In the genomic region with DNA sequence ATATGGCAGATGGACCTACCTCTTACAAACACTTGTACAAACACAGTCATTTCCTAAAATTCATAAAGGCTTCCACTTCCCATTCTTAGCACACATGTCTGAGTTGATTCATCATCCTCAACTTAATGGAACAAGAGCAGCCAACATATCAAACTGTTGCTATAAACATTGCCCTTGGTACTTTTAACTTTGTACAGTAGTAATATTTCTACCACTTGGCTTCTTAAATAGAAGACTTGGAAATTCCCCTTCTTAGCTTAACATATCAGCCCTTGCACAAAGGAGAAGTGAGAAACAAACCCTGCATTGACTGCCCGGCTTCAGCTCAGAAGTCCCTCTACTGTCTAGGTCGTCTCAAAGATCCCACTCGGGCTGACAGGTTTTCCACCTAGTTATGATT, we compare ENCODE assay signal across 26 mouse cellular contexts. TPM values are rescaled to one million over a fixed set of nuclear protein-coding genes. Genes with fewer than 3 reads are reported as not detected.
DNase-seq lines count a peak whose midpoint lies in the region; ATAC-seq and TF ChIP-seq lines count a peak whose summit lies in the region.
"Had no signal": no experiment of that assay in that cellular context is flagged by ENCODE, and none has a peak within 500 bp of the region (broad histone marks: within the 10 kb centered on the region; RNA-seq: fewer than 3 reads in every experiment).

No protein-coding gene starts in this region.

- TF ChIP-seq POLR2A in CH12.LX (IDR thresholded peaks at IDR 0.05; ENCODE audit: low read depth, low read length): no peak

- peak in 1 of 2 experiments; percentile 16; a peak in 2 of 4 replicates for TF ChIP-seq CTCF in CH12.LX (conservative IDR thresholded peaks at IDR 0.05 in 1 of 2, IDR thresholded peaks at IDR 0.05 in 1 of 2; ENCODE audit: low read depth in 2 of 2, low read length in 2 of 2)
- no peak for TF ChIP-seq CTCF in stomach, postnatal 0 days (IDR thresholded peaks at IDR 0.05; ENCODE audit: low read depth)

- dilution Hi-C loops in CH12.LX (cut with MboI; ENCODE audit: extremely low pct_ligation_motif_present, extremely low pct_unique_long_range_greater_than_20kb, low sequenced_read_pairs): no loop called here

- H3K4me1 ChIP-seq in CH12.LX (ENCODE audit: control insufficient read depth in 1 of 2, insufficient read depth in 2 of 2): peaks cover 0 to 12% of the 10 kb centered on the region in 2 experiments; a peak in 2 of 4 replicates
- no peaks in the 10 kb centered on the region for H3K4me1 ChIP-seq in stomach, postnatal 0 days (replicated peaks; ENCODE audit: control insufficient read depth, insufficient read depth)

- TF ChIP-seq EP300 in CH12.LX (IDR thresholded peaks at IDR 0.05; ENCODE audit: low read length): peak; percentile 96
- no peak for TF ChIP-seq EP300 in stomach, postnatal 0 days (optimal IDR thresholded peaks at IDR 0.05)

- no peaks in the 10 kb centered on the region for H3K9me3 ChIP-seq in CH12.LX (replicated peaks; ENCODE audit: low read length)
- no peaks in the 10 kb centered on the region for H3K9me3 ChIP-seq in stomach, postnatal 0 days (ENCODE audit: control insufficient read depth, low read length)

- no peak overlapping the region for H3K4me3 ChIP-seq in CH12.LX (replicated peaks in 1 of 3; ENCODE audit: low read depth in 2 of 3, low read length in 2 of 3, poor library complexity in 1 of 3)
- H3K4me3 ChIP-seq in stomach, postnatal 0 days (ENCODE audit: low read depth, low read length): no peak overlapping the region

- H3K4me2 ChIP-seq in CH12.LX (ENCODE audit: insufficient read depth, low read depth, poor library complexity, severe bottlenecking): peak overlapping the region; percentile 21; the same call in 1 of the 2 replicates
- no peak overlapping the region for H3K4me2 ChIP-seq in stomach, postnatal 0 days (replicated peaks; ENCODE audit: low read depth)

- H3K9ac ChIP-seq in CH12.LX (ENCODE audit: insufficient read depth, low read depth): no peak overlapping the region
- H3K9ac ChIP-seq in stomach, postnatal 0 days (ENCODE audit: low read length): no peak overlapping the region

- TF ChIP-seq RAD21 in CH12.LX (IDR thresholded peaks at IDR 0.05; ENCODE audit: low read depth, low read length): peak; percentile 27

- in situ Hi-C loops in CH12.LX (cut with MboI; ENCODE audit: low pct_ligation_motif_present, low pct_unique_long_range_greater_than_20kb, low sequenced_read_pairs): no loop called here

- ATAC-seq in megakaryocyte progenitor cell, adult 5-6 weeks (replicated peaks; ENCODE audit: poor library complexity): no peak
- no peak for ATAC-seq in stomach, postnatal 0 days (ENCODE audit: low FRiP score, low TSS enrichment)
- ATAC-seq: activated CD4-positive, CD25-positive, alpha-beta regulatory T cell, adult 4 months; CD4-positive, CD25-positive, alpha-beta regulatory T cell, adult 4 months; Patski had no signal

- no peaks in the 10 kb centered on the region for H3K79me2 ChIP-seq in CH12.LX (replicated peaks; ENCODE audit: control insufficient read depth, extremely low read depth, insufficient read depth, poor library complexity, severe bottlenecking)

- no peaks in the 10 kb centered on the region for H3K27me3 ChIP-seq in CH12.LX (replicated peaks)
- no peaks in the 10 kb centered on the region for H3K27me3 ChIP-seq in splenic B cell, adult 2 months (ENCODE audit: control insufficient read depth, insufficient read depth, low read length, poor library complexity, severe bottlenecking)
- no peaks in the 10 kb centered on the region for H3K27me3 ChIP-seq in stomach, postnatal 0 days (ENCODE audit: control insufficient read depth, insufficient read depth, low read length)

- WGBS in stomach, postnatal 0 days: 72% methylated on average over 3 of the region's 3 CpGs

- peak; percentile 80 for DNase-seq in A20 (ENCODE audit: low read depth, low spot score)
- DNase-seq in CH12.LX (ENCODE audit: extremely low read depth): peak; percentile 77
- peak; percentile 1 for DNase-seq in splenic B cell, adult 2 months (ENCODE audit: low read depth, low spot score)
- no peak for DNase-seq in thymus, postnatal 10 days (ENCODE audit: low spot score in 2 of 2)
- no peak for DNase-seq in stomach, postnatal 0 days (ENCODE audit: low spot score)
- DNase-seq: adrenal gland, adult 2 months; adrenal gland, adult 8-10 months; adrenal gland, postnatal 10 days; adrenal gland, postnatal 14 days; adrenal gland, postnatal 25 days; adrenal gland, postnatal 36 days; B cell, adult 2 months; cerebellum, adult 11 months; cerebellum, adult 11-12 months; cerebellum, adult 18-20 months; cerebellum, adult 2 months; cerebellum, adult 8-10 months had no signal

- H3K27ac ChIP-seq in CH12.LX (ENCODE audit: insufficient read depth, low read depth): no peak overlapping the region
- H3K27ac ChIP-seq in stomach, postnatal 0 days (replicated peaks): no peak overlapping the region

- H3K36me3 ChIP-seq in CH12.LX (replicated peaks in 1 of 2; ENCODE audit: control insufficient read depth in 1 of 2, insufficient read depth in 1 of 2, low read length in 1 of 2): no peaks in the 10 kb centered on the region
- no peaks in the 10 kb centered on the region for H3K36me3 ChIP-seq in splenic B cell, adult 2 months (ENCODE audit: control insufficient read depth, insufficient read depth, low read length, poor library complexity, severe bottlenecking)
- H3K36me3 ChIP-seq in stomach, postnatal 0 days (ENCODE audit: control insufficient read depth, insufficient read depth, low read length): no peaks in the 10 kb centered on the region
- H3K36me3 ChIP-seq: G1E had no signal

TF ChIP-seq in CH12.LX, 34 proteins besides CTCF, POLR2A, EP300 and RAD21:
- TF ChIP-seq USF2 (conservative IDR thresholded peaks at IDR 0.05; ENCODE audit: low read depth, low read length) (no peak), MEF2A (IDR thresholded peaks at IDR 0.05; ENCODE audit: borderline replicate concordance, low read depth, low read length) (peak; percentile 92), ETS1 (conservative IDR thresholded peaks at IDR 0.05; ENCODE audit: low read depth, low read length) (peak; percentile 65), MAFK (IDR thresholded peaks at IDR 0.05; ENCODE audit: insufficient replicate concordance, low read length) (0 out of 2 replicates have a peak, but pooled peaks have one; percentile 39), MAX (IDR thresholded peaks at IDR 0.05; ENCODE audit: low read length) (peak; percentile 63), KAT2A (IDR thresholded peaks at IDR 0.05; ENCODE audit: insufficient replicate concordance, low read length) (no peak), RCOR1 (conservative IDR thresholded peaks at IDR 0.05; ENCODE audit: low read depth, low read length) (peak; percentile 61; the same call in 1 of the 2 replicates), BHLHE40 (IDR thresholded peaks at IDR 0.05; ENCODE audit: low read depth, low read length) (peak; percentile 58; the same call in 1 of the 2 replicates), CHD2 (IDR thresholded peaks at IDR 0.05; ENCODE audit: low read length) (peak; percentile 50; the same call in 1 of the 2 replicates), SIN3A (IDR thresholded peaks at IDR 0.05; ENCODE audit: low read length) (peak; percentile 26; the same call in 1 of the 2 replicates), SMC3 (IDR thresholded peaks at IDR 0.05; ENCODE audit: low read depth, low read length) (no peak), MYC (IDR thresholded peaks at IDR 0.05; ENCODE audit: low read depth, low read length) (peak; percentile 67; the same call in 1 of the 2 replicates), JUND (conservative IDR thresholded peaks at IDR 0.05; ENCODE audit: low read depth, low read length) (peak; percentile 79), TBP (conservative IDR thresholded peaks at IDR 0.05; ENCODE audit: low read depth, low read length) (0 out of 2 replicates have a peak, but pooled peaks have one; percentile 14), NELFE (IDR thresholded peaks at IDR 0.05; ENCODE audit: low read depth, low read length) (no peak), CHD1 (IDR thresholded peaks at IDR 0.05; ENCODE audit: low read depth, low read length) (0 out of 2 replicates have a peak, but pooled peaks have one; percentile 54), UBTF (IDR thresholded peaks at IDR 0.05; ENCODE audit: low read depth, low read length) (no peak), ELF1 (IDR thresholded peaks at IDR 0.05; ENCODE audit: low read depth, low read length) (no peak), TCF12 (IDR thresholded peaks at IDR 0.05; ENCODE audit: low read depth, low read length) (peak; percentile 47; the same call in 1 of the 2 replicates), JUN (IDR thresholded peaks at IDR 0.05; ENCODE audit: insufficient read depth, low read depth, low read length) (0 out of 2 replicates have a peak, but pooled peaks have one; percentile 57), IRF4 (IDR thresholded peaks at IDR 0.05; ENCODE audit: low read depth, low read length) (peak; percentile 96)

RNA-seq across cellular contexts. Expression of a gene that starts 12.8 kb away (rescaled TPM):
- total RNA-seq in CH12.LX (2012; rRNA removed): not detected in 2 replicates
- not detected in 2 replicates for total RNA-seq in CH12.LX (2014; rRNA removed)
- not detected in 2 replicates for polyA plus RNA-seq in CH12.LX (2012; ENCODE audit: insufficient read length, low read depth)
- total RNA-seq in megakaryocyte progenitor cell, adult 5-6 weeks (2015): not detected in 2 replicates
- not detected in 2 replicates for total RNA-seq in megakaryocyte progenitor cell, adult 5-6 weeks (2017)
- polyA plus RNA-seq in stomach, postnatal 0 days (2015; fragmentation: Nextera tagmentation; extraction: Ambion mirVana): 0.54 and 0.89 TPM in 2 replicates
- total RNA-seq: adrenal gland, postnatal 25 days; ES-E14; MEL had no signal
- polyA plus RNA-seq: activated CD4-positive, CD25-positive, alpha-beta regulatory T cell, adult 4 months; adrenal gland, adult 2 months; C2C12; CD4-positive, CD25-positive, alpha-beta regulatory T cell, adult 4 months; G1E; Patski had no signal

RNA-seq across cellular contexts. Expression of a gene that starts 24.4 kb away (rescaled TPM):
- total RNA-seq in CH12.LX (2012; rRNA removed): not detected in 2 replicates
- total RNA-seq in CH12.LX (2014; rRNA removed): not detected in 2 replicates
- polyA plus RNA-seq in CH12.LX (2012; ENCODE audit: insufficient read length, low read depth): not detected in 2 replicates
- total RNA-seq in megakaryocyte progenitor cell, adult 5-6 weeks (2015): not detected in 2 replicates
- total RNA-seq in megakaryocyte progenitor cell, adult 5-6 weeks (2017): not detected in 2 replicates
- 0.35 TPM in 2 replicates for polyA plus RNA-seq in stomach, postnatal 0 days (2015; fragmentation: Nextera tagmentation; extraction: Ambion mirVana)
- total RNA-seq: adrenal gland, adult 18-20 months; adrenal gland, adult 2 months; adrenal gland, adult 8-10 months; adrenal gland, postnatal 14 days; adrenal gland, postnatal 25 days; adrenal gland, postnatal 36 days; ES-E14; MEL had no signal
- polyA plus RNA-seq: activated CD4-positive, CD25-positive, alpha-beta regulatory T cell, adult 4 months; adrenal gland, adult 2 months; C2C12; CD4-positive, CD25-positive, alpha-beta regulatory T cell, adult 4 months; cerebellum, adult 2 months; G1E; Patski had no signal

Comparison
In these comparisons a context has a peak if more than half of its experiments do, and no peak if none do; other contexts are left out.
1. DNase-seq: peak in A20 (single experiment), CH12.LX (single experiment) and splenic B cell, adult 2 months (single experiment); none in thymus, postnatal 10 days (0 of 2) and stomach, postnatal 0 days (single experiment).